Comparison of ENCODE assay signal across 10 mouse cellular contexts in the genomic region with DNA sequence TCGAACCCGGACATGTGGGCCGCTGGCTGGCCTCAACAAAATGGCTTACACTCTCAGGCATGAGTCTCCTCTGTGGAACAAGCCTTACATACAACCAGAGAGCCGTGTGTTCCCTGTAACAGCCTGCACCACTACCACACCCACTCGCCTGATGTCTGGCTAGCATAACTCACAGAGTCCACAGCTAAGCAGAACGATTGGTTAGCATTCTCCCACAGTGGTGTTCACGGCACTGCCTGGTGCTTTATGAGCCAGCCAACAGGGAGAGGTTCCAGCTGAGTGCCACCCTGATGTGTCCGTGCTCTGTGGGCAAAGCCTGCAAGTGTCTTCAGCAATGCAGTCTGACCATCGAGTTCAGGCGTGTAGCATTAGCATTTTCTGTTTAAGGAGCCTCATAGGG. TPM values are rescaled to one million over a fixed set of nuclear protein-coding genes. Genes with fewer than 3 reads are reported as not detected.
DNase-seq lines count a peak whose midpoint lies in the region; ATAC-seq and TF ChIP-seq lines count a peak whose summit lies in the region.
"Had no signal": no experiment of that assay in that cellular context is flagged by ENCODE, and none has a peak within 500 bp of the region (broad histone marks: within the 10 kb centered on the region; RNA-seq: fewer than 3 reads in every experiment).

No protein-coding gene starts in this region.

- DNase-seq in frontal cortex, postnatal 25 days (ENCODE audit: low spot score in 2 of 2) = peak; percentile 7 to 11
- DNase-seq in large intestine, adult 2 months (ENCODE audit: low read depth, low spot score) = peak; percentile 58
- DNase-seq in right cerebral cortex, postnatal 14 days = peak; percentile 10
- no peak for DNase-seq in hindbrain, postnatal 0 days (ENCODE audit: low spot score)
- no peak for DNase-seq in thymus, postnatal 10 days (ENCODE audit: low spot score in 2 of 2)
- DNase-seq in cerebellum, postnatal 36 days = no peak

- H3K4me2 ChIP-seq in intestine, postnatal 0 days (replicated peaks; ENCODE audit: low read depth) = peak overlapping the region; percentile 40
- H3K4me2 ChIP-seq in hindbrain, postnatal 0 days (ENCODE audit: low read depth, low read length) = no peak overlapping the region
- H3K4me2 ChIP-seq: forebrain, embryonic 13.5 days; hindbrain, embryonic 12.5 days had no signal

- H3K27me3 ChIP-seq in intestine, postnatal 0 days (replicated peaks; ENCODE audit: control insufficient read depth, insufficient read depth, low read length) = no peaks in the 10 kb centered on the region
- no peaks in the 10 kb centered on the region; the same call in 1 of the 2 replicates for H3K27me3 ChIP-seq in hindbrain, postnatal 0 days (ENCODE audit: insufficient read depth, low read length)

- TF ChIP-seq CTCF in intestine, postnatal 0 days (IDR thresholded peaks at IDR 0.05; ENCODE audit: low read depth) = no peak
- no peak for TF ChIP-seq CTCF in hindbrain, postnatal 0 days (IDR thresholded peaks at IDR 0.05; ENCODE audit: low read depth)

- 45% methylated on average over 10 of the region's 10 CpGs for WGBS in intestine, postnatal 0 days
- 23% methylated on average over 10 of the region's 10 CpGs for WGBS in large intestine, adult 2 months
- 70% methylated on average over 10 of the region's 10 CpGs for WGBS in hindbrain, postnatal 0 days

- no peaks in the 10 kb centered on the region for H3K4me1 ChIP-seq in intestine, postnatal 0 days (replicated peaks; ENCODE audit: control insufficient read depth, insufficient read depth, low read length)
- no peaks in the 10 kb centered on the region for H3K4me1 ChIP-seq in hindbrain, postnatal 0 days (ENCODE audit: insufficient read depth, low read length)
- H3K4me1 ChIP-seq: forebrain, embryonic 13.5 days; hindbrain, embryonic 12.5 days had no signal

- no peaks in the 10 kb centered on the region for H3K36me3 ChIP-seq in intestine, postnatal 0 days (ENCODE audit: control insufficient read depth, insufficient read depth)
- no peaks in the 10 kb centered on the region for H3K36me3 ChIP-seq in hindbrain, postnatal 0 days (ENCODE audit: insufficient read depth, low read length)
- H3K36me3 ChIP-seq: hindbrain, embryonic 12.5 days had no signal

- no peak overlapping the region for H3K9ac ChIP-seq in intestine, postnatal 0 days (ENCODE audit: low read depth, low read length)
- no peak overlapping the region for H3K9ac ChIP-seq in hindbrain, postnatal 0 days (replicated peaks; ENCODE audit: low read length)
- H3K9ac ChIP-seq: forebrain, embryonic 13.5 days; hindbrain, embryonic 12.5 days had no signal

- no peaks in the 10 kb centered on the region for H3K9me3 ChIP-seq in intestine, postnatal 0 days (ENCODE audit: control insufficient read depth)
- H3K9me3 ChIP-seq in hindbrain, postnatal 0 days (ENCODE audit: low read length) = no peaks in the 10 kb centered on the region
- H3K9me3 ChIP-seq: forebrain, embryonic 13.5 days; hindbrain, embryonic 12.5 days had no signal

- H3K4me3 ChIP-seq in intestine, postnatal 0 days (ENCODE audit: low read depth, low read length) = no peak overlapping the region
- no peak overlapping the region for H3K4me3 ChIP-seq in hindbrain, postnatal 0 days (ENCODE audit: low read length)
- H3K4me3 ChIP-seq: forebrain, embryonic 13.5 days; hindbrain, embryonic 12.5 days had no signal

- ATAC-seq in intestine, postnatal 0 days = peak; percentile 84
- no peak for ATAC-seq in hindbrain, postnatal 0 days
- ATAC-seq: forebrain, embryonic 13.5 days had no signal

- H3K27ac ChIP-seq in intestine, postnatal 0 days (ENCODE audit: low read depth, low read length) = peak overlapping the region; percentile 50; the same call in 1 of the 2 replicates
- no peak overlapping the region for H3K27ac ChIP-seq in hindbrain, postnatal 0 days
- H3K27ac ChIP-seq: forebrain, embryonic 13.5 days; hindbrain, embryonic 12.5 days had no signal

RNA-seq across cellular contexts. Expression of gene Dhrs4, which starts 18.3 kb away (rescaled TPM):
- 130 and 133 TPM in 2 replicates for polyA plus RNA-seq in intestine, postnatal 0 days (2015; fragmentation: Nextera tagmentation; extraction: Ambion mirVana)
- polyA plus RNA-seq in large intestine, adult 2 months (2012; rRNA removed) = 47.7 and 70.7 TPM in 2 replicates
- 15.8 and 18.4 TPM in 2 replicates for total RNA-seq in hindbrain, postnatal 0 days (2014; rRNA removed)
- polyA plus RNA-seq in hindbrain, postnatal 0 days (2015; fragmentation: Nextera tagmentation; extraction: Ambion mirVana) = 28.1 and 29.6 TPM in 2 replicates

RNA-seq across cellular contexts. Expression of gene Carmil3, which starts 30.2 kb away (rescaled TPM):
- 0.52 and 0.61 TPM in 2 replicates for polyA plus RNA-seq in intestine, postnatal 0 days (2015; fragmentation: Nextera tagmentation; extraction: Ambion mirVana)
- polyA plus RNA-seq in large intestine, adult 2 months (2012; rRNA removed) = 1.3 and 1.6 TPM in 2 replicates
- total RNA-seq in hindbrain, postnatal 0 days (2014; rRNA removed) = 90.5 and 120 TPM in 2 replicates
- 23.8 and 25.2 TPM in 2 replicates for polyA plus RNA-seq in hindbrain, postnatal 0 days (2015; fragmentation: Nextera tagmentation; extraction: Ambion mirVana)

RNA-seq across cellular contexts. Expression of gene Cpne6, which starts 49.9 kb away (rescaled TPM):
- polyA plus RNA-seq in intestine, postnatal 0 days (2015; fragmentation: Nextera tagmentation; extraction: Ambion mirVana) = 0.24 and 0.39 TPM in 2 replicates
- polyA plus RNA-seq in large intestine, adult 2 months (2012; rRNA removed) = 0.10 and 0.15 TPM in 2 replicates
- total RNA-seq in hindbrain, postnatal 0 days (2014; rRNA removed) = 8.3 and 19.7 TPM in 2 replicates
- polyA plus RNA-seq in hindbrain, postnatal 0 days (2015; fragmentation: Nextera tagmentation; extraction: Ambion mirVana) = 25.3 and 28.0 TPM in 2 replicates
- total RNA-seq: ES-E14 had no signal

Comparison
In these comparisons a context has a peak if more than half of its experiments do, and no peak if none do; other contexts are left out.
1. DNase-seq: peak in frontal cortex, postnatal 25 days (2 of 2), large intestine, adult 2 months (single experiment) and right cerebral cortex, postnatal 14 days (single experiment); none in hindbrain, postnatal 0 days (single experiment), thymus, postnatal 10 days (0 of 2) and cerebellum, postnatal 36 days (0 of 2).
2. RNA of gene Cpne6, which starts 49.9 kb away (polyA plus RNA-seq): 25.3 to 28.0 TPM in hindbrain, postnatal 0 days; 0.24 to 0.39 TPM in intestine, postnatal 0 days and 0.10 to 0.15 TPM in large intestine, adult 2 months; every median in the first group is over 10 times any median in the second.